Mouse (Mus musculus) olfactory bulb, adult 2 months (tissue): ENCODE measurements around the gene Capn8.

Experiments
- CTCF ChIP-seq: fragments of 200-500 bp; IDR thresholded peaks from 2 replicates; pipeline ENCODE4 v1.5.1; 2012; ENCODE audit warnings: low read depth, mild to moderate bottlenecking, low read length, moderate library complexity; ENCODE audit not compliant: insufficient read depth
- POLR2A ChIP-seq: fragments of 200-500 bp; IDR thresholded peaks from 2 replicates; pipeline ENCODE4 v1.6.1; 2012; ENCODE audit warnings: mild to moderate bottlenecking, low read depth, low read length, moderate library complexity; ENCODE audit not compliant: insufficient read depth

- TF ChIP-seq POLR2A, result no peak
- TF ChIP-seq CTCF, result no peak
Measured at GRCm38 (mm10) chr1:182558271-182558670, 6.5 kb upstream of the Capn8 start.
